Mouse (Mus musculus): ENCODE results near the gene Rap1a.

GRCm38 (mm10) chr3:105811146-105811545 lies 10.0 kb upstream of the Rap1a start:
- no peak for TF ChIP-seq GATA1 (IDR thresholded peaks at IDR 0.05; ENCODE audit: low read length)
- no peak for TF ChIP-seq TAL1 (IDR thresholded peaks at IDR 0.05; ENCODE audit: low read length)
